Mouse (Mus musculus): Measurements from ENCODE around the gene Mettl2. TPM values are rescaled to one million over a fixed set of nuclear protein-coding genes. Genes with fewer than 3 reads are reported as not detected.

The Mettl2 gene
- polyA plus RNA-seq, 1 experiment: 9.8 TPM

GRCm38 (mm10) chr11:105152017-105152300, 25.7 kb downstream of the Mettl2 start:
- 63% methylated on average over 2 of the region's 4 CpGs for WGBS
- no peak for DNase-seq (ENCODE audit: low read depth, low spot score)

- no peak for DNase-seq (ENCODE audit: low read depth, low spot score)
- 67% methylated on average over 11 of the region's 11 CpGs for WGBS
These were observed 26.2 kb downstream of the Mettl2 start for GRCm38 (mm10) chr11:105152357-105152899.

GRCm38 (mm10) chr11:105153068-105153833, 27.0 kb downstream of the Mettl2 start:
- DNase-seq (ENCODE audit: low read depth, low spot score): no peak
- 34% methylated on average over 12 of the region's 12 CpGs for whole genome bisulfite sequencing

GRCm38 (mm10) chr11:105155915-105156314, 29.7 kb downstream of the Mettl2 start:
- DNase-seq (ENCODE audit: low read depth, low spot score): no peak
- WGBS: 51% methylated on average over 4 of the region's 4 CpGs

GRCm38 (mm10) chr11:105156748-105157267, 30.6 kb downstream of the Mettl2 start:
- DNase-seq (ENCODE audit: low read depth, low spot score): no peak
- 86% methylated on average over 19 of the region's 19 CpGs for WGBS

- DNase-seq (ENCODE audit: low read depth, low spot score): no peak
These were observed 31.8 kb downstream of the Mettl2 start for GRCm38 (mm10) chr11:105158047-105158446.

DNA sequence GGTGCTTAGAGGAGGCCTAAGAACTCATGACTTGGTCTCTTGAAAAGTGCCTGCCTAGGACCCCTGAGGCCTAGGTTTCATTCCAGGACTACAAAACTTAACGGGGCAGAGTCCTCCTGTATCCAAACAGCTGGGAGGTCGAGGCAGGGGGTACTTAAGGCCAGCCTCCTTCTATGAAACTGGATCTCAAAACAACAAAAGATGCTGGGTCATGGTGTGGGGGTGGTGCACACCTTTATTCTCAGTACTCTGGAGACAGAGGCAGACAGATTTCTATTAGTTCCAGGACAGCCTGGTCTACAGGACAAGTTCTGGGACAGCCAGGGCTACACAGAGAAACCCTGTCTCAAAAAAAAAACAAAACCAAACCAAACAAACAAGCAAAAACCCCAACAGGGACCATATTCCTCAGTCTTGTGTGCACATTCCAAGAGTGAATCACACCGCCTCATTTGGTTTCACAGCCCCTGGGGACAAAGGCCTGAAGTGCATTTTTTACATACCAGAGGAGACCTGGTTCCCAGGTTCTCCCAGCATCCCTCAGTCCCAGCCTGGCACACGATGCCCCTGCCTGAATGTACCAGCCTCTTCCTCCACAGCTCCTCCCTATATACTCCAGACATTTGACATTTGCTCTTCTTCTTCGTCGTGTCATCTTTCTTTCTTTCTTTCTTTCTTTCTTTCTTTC, 33.6 kb downstream of the Mettl2 start:
- no peak for DNase-seq (ENCODE audit: low read depth, low spot score)
- WGBS: 59% methylated on average over 6 of the region's 6 CpGs

- DNase-seq (ENCODE audit: low read depth, low spot score): no peak
- WGBS: 80% methylated on average over 2 of the region's 2 CpGs
These were observed 35.2 kb downstream of the Mettl2 start for GRCm38 (mm10) chr11:105161411-105161810.

DNA sequence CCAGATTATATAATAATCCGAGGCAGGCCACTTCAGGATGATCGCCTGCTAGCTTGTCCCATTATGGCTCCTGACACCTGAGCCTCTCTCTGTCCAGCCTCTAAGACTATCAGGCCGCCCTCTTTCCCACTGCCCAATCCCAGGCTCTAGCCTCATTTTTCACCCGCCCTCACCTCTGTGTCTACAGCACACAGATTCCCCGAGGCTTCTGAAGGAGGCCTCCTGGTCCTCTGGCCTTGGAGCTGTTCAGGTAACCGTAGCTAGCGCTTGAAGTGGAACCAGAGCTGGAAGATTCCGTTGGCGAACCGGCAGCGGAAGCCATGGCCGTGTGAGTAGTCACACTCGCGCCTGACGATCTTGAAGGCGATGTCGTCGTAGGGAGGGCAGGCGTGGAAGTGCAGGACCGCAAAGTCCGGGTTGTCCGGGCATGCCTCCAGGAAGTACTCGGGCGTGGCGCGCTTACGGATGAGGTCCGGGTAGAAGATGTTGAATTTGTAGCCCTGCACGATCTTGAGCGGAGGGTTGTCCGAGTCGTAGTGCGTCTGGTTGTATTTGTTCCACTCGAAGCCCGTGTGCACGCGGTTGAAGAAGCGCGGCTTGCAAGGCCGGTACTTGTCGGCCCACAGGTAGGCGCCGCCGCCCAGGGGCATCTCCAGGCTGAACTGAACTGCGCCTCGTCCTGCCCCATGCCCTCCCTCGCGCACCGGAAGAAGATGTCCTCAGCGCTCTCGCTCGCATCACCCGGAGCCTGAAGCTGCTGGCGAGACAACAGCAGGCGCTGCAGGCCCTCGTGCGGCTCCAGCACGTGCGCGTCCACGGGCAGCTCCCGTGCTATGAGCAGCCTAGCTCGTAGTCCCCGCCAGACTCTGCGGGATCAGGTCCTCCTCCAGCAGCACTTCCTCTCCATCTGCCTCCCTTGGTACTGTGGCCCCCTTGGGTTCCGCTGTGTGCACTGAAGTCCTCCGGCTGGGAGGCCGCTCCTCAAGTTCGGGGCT, 38.6 kb downstream of the Mettl2 start:
- DNase-seq (ENCODE audit: low read depth, low spot score): no peak
- WGBS: 84% methylated on average over 69 of the region's 69 CpGs

DNA sequence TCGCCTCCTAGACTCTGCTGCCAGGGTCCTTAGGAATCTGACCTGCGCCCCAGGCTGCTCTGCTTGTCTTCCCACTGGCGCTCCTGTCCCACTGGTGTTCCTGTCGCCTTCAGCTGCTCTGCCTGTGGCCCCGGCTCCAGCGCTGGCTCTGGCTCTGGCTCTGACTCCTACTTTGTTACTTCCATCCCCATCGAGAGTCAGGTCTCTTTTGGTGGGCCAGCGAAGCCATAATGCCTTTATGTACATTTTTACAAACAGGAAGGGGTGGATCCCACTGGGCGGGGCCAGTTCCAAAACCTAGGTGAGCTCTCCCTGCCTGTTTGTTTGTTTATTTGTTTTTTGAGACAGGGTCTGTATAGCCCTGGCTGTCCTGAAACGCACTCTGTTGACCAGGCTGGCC, 40.6 kb downstream of the Mettl2 start:
- no peak for DNase-seq (ENCODE audit: low read depth, low spot score)
- 93% methylated on average over 10 of the region's 10 CpGs for WGBS

DNA sequence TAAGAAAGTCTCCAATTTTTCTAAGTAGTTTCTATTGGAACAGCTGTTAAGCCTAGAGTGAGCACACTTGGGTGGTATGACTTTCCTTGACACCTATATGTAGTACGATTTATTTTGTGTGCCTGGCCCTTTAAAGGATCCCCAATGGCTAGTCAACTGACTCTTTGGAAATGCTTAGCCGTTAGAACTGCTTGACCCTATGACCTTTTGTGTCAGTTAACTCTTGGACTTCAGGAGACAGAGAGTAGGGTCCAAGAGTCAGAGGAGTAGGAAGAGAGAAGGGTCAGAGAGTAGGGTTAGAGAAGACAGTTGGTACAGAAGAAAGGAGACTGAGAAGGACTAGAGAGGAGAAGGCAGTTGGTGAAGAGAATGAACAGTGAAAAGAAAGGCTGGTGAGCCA, 52.3 kb downstream of the Mettl2 start, which contains the start of gene Tlk2:
Tlk2 (plus strand) TSS at position 292 of the 400 bp plus-strand sequence.
- DNase-seq (ENCODE audit: low read depth, low spot score): no peak
- WGBS: 49% methylated on average over 2 of the region's 2 CpGs

DNA sequence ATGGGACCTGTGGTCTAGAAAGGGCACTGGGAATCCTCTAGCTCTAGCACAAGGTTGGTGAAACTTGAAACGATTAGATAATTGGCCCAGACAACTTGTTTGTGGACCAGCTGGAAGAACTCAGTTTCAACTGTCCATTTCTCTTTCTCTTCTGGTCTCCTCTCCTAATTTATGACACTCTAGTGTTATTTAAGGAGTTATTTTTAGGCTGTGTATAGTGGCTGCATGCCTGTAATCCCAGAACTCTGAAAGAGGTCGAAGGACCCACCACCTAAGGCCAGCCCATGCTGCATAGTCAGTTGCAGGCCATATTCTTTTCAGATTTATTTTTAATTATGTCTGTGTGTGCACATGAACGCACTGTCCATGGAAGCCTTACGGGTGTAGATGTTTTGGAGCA, 53.3 kb downstream of the Mettl2 start:
- no peak for DNase-seq (ENCODE audit: low read depth, low spot score)
- 65% methylated on average over 4 of the region's 4 CpGs for WGBS

DNA sequence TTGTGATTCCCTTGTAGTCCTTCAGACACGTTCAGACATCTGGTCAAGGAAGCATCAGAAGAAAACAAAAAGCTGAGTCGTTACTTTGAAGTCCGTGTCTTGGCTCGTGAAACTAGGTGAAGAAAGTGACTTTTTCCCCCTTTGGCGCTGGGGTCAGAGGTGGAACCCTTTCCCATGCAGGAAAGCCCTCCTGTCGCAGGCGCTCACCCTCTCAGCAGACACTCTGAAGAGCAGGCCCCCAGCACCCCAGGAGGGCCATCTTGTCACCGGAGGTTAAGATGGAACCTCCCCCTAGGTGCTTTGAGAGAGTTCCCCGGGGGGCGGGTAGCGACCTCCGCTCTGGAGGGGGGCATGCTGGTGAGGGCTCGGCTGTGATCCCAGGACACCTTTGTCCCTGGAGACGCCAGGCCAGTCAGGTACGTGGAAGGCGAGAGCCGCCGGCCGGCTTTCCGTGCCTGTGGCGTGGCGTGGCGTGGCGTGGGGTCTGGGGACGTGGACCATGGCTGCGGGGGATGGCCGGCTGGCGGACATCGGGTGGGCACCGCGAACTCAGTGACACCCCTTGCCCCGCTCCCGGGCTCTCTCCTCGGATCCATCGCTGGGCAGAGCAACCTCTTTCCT, 54.4 kb downstream of the Mettl2 start:
- no peak for DNase-seq (ENCODE audit: low read depth, low spot score)
- WGBS: under 1% methylated on average over 35 of the region's 35 CpGs

GRCm38 (mm10) chr11:105181126-105181637, 55.0 kb downstream of the Mettl2 start:
- DNase-seq (ENCODE audit: low read depth, low spot score): peak; percentile 50
- 1% methylated on average over 55 of the region's 60 CpGs for WGBS

DNA sequence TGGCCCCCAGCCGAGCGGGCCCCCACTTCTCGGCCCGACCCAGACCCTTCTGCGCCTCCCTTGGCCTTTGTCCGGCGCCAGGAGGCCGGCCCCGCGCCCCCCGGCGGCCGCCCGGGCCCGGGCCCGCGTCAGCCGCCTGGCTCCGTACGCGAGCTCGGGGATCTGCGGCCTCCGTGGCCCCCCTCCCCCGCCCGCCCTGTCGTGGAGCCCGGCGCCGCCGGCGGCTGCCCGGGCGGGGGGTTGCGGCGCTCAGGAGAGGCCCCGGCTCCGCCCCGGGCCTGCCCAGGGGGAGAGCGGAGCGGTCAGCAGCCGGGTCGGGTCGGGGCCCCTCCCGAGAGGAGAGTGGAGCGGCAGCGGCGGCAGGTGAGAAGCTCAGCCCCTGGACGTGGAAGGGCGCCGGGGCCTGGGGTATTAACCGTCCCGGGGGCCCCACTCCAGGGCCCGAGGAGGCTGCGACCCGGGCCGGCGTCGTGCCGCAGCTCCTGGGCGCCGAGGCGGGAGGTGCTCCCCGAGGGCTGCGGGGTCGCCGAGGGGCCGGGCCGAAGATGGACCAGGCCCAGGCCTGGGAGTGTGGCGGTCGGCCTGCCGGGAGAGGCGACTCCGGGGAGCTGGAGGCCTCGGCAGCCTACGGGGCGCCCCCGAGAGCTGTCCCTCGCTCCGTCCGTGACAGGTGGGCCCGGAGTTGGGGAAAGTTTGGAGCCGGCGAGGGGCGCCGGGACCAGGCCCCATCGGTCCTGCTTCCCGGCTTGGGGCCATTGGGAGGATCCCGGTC, 55.6 kb downstream of the Mettl2 start:
- 2% methylated on average over 87 of the region's 89 CpGs for WGBS
- DNase-seq (ENCODE audit: low read depth, low spot score): no peak

DNA sequence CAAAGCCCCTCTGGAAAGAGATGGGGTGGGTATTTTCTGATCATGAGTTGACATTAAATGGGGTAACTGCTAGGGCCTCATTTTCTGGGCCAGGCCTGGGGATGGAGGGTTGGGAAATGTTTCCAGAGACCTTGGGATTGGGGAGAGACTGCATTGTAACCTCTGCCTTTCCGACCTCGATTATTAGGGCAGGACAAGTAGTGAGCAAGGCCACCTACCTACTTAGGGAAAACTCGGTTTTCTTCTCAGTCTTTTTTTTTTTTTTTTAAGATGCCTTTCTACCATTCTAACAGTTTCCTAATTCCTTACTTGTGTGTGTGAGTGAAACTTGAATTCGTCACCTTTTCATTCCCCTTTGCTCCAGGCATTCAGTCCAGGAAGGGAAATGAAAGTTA, 56.2 kb downstream of the Mettl2 start:
- WGBS: 1% methylated on average over 4 of the region's 4 CpGs
- no peak for DNase-seq (ENCODE audit: low read depth, low spot score)

- WGBS: 94% methylated on average over 3 of the region's 3 CpGs
- no peak for DNase-seq (ENCODE audit: low read depth, low spot score)
These were observed 58.5 kb downstream of the Mettl2 start for GRCm38 (mm10) chr11:105184678-105185077.
